14 mouse cellular contexts compared by ENCODE assay signal in the genomic region with DNA sequence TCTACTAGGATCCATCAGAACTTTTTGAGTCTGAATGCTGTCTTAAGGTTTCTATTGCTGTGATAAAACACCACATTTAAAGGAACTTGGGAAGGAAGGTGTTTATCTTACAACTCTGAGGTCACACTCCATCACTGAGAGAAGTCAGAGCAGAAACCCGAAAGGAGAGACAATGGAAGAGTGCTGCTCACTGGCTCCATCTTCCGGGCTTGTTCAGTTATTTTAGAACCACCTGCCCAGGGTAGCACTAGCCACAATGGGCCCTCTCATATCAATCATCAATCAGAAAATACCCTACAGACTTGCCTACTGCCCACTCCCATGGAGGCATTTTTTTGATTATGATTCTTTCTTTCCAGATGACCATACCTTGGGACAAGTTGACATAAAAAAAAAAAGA. TPM values are rescaled to one million over a fixed set of nuclear protein-coding genes. Genes with fewer than 3 reads are reported as not detected.
DNase-seq lines count a peak whose midpoint lies in the region; ATAC-seq and TF ChIP-seq lines count a peak whose summit lies in the region.
"Had no signal": no experiment of that assay in that cellular context is flagged by ENCODE, and none has a peak within 500 bp of the region (broad histone marks: within the 10 kb centered on the region; RNA-seq: fewer than 3 reads in every experiment).

No protein-coding gene starts in this region.

- H3K9ac ChIP-seq in liver, embryonic 13.5 days: no peak overlapping the region
- H3K9ac ChIP-seq in liver, embryonic 12.5 days: no peak overlapping the region
- H3K9ac ChIP-seq in kidney, embryonic 14.5 days (ENCODE audit: low read depth, low read length): no peak overlapping the region
- H3K9ac ChIP-seq in kidney, embryonic 15.5 days: no peak overlapping the region
- H3K9ac ChIP-seq: heart, embryonic 13.5 days; neural tube, embryonic 15.5 days had no signal

- H3K4me2 ChIP-seq in liver, embryonic 13.5 days: no peak overlapping the region
- H3K4me2 ChIP-seq in liver, embryonic 12.5 days: no peak overlapping the region
- no peak overlapping the region for H3K4me2 ChIP-seq in kidney, embryonic 14.5 days (replicated peaks; ENCODE audit: low read depth, low read length)
- H3K4me2 ChIP-seq in kidney, embryonic 15.5 days: no peak overlapping the region
- H3K4me2 ChIP-seq: heart, embryonic 13.5 days; neural tube, embryonic 15.5 days had no signal

- peaks cover 15% of the 10 kb centered on the region for H3K4me1 ChIP-seq in liver, embryonic 13.5 days (replicated peaks)
- H3K4me1 ChIP-seq in liver, embryonic 12.5 days: peaks cover 28% of the 10 kb centered on the region; the same call in 1 of the 2 replicates
- H3K4me1 ChIP-seq in E14TG2a.4 (replicated peaks; ENCODE audit: low read depth, low read length): peaks cover 7% of the 10 kb centered on the region; the same call in 1 of the 2 replicates
- H3K4me1 ChIP-seq in kidney, embryonic 14.5 days (ENCODE audit: control insufficient read depth, insufficient read depth, low read length): no peaks in the 10 kb centered on the region
- no peaks in the 10 kb centered on the region for H3K4me1 ChIP-seq in kidney, embryonic 15.5 days
- H3K4me1 ChIP-seq: embryonic facial prominence, embryonic 10.5 days; neural tube, embryonic 15.5 days had no signal

- H3K27ac ChIP-seq in liver, embryonic 13.5 days: no peak overlapping the region
- no peak overlapping the region for H3K27ac ChIP-seq in liver, embryonic 12.5 days
- H3K27ac ChIP-seq in kidney, embryonic 14.5 days (ENCODE audit: low read depth, low read length): no peak overlapping the region
- H3K27ac ChIP-seq in kidney, embryonic 15.5 days: no peak overlapping the region
- H3K27ac ChIP-seq: embryonic facial prominence, embryonic 10.5 days; heart, embryonic 13.5 days; neural tube, embryonic 15.5 days had no signal

- TF ChIP-seq CTCF in E14TG2a.4 (conservative IDR thresholded peaks at IDR 0.05; ENCODE audit: low read length): peak; percentile 30

- H3K9me3 ChIP-seq in liver, embryonic 13.5 days (replicated peaks): no peaks in the 10 kb centered on the region
- no peaks in the 10 kb centered on the region for H3K9me3 ChIP-seq in liver, embryonic 12.5 days (replicated peaks)
- no peaks in the 10 kb centered on the region for H3K9me3 ChIP-seq in E14TG2a.4 (ENCODE audit: low read length)
- no peaks in the 10 kb centered on the region for H3K9me3 ChIP-seq in kidney, embryonic 14.5 days (ENCODE audit: control insufficient read depth, low read length)
- H3K9me3 ChIP-seq in kidney, embryonic 15.5 days (replicated peaks): no peaks in the 10 kb centered on the region
- H3K9me3 ChIP-seq: embryonic facial prominence, embryonic 10.5 days; heart, embryonic 13.5 days; neural tube, embryonic 15.5 days had no signal

- no peaks in the 10 kb centered on the region for H3K27me3 ChIP-seq in liver, embryonic 13.5 days
- no peaks in the 10 kb centered on the region for H3K27me3 ChIP-seq in liver, embryonic 12.5 days (replicated peaks)
- no peaks in the 10 kb centered on the region for H3K27me3 ChIP-seq in E14TG2a.4 (ENCODE audit: insufficient read depth, low read length)
- no peaks in the 10 kb centered on the region for H3K27me3 ChIP-seq in kidney, embryonic 14.5 days (ENCODE audit: control insufficient read depth, insufficient read depth, low read length)
- no peaks in the 10 kb centered on the region for H3K27me3 ChIP-seq in kidney, embryonic 15.5 days
- H3K27me3 ChIP-seq: heart, embryonic 13.5 days; neural tube, embryonic 15.5 days had no signal

- peak; percentile 59; the same call in 1 of the 2 replicates for ATAC-seq in liver, embryonic 13.5 days (ENCODE audit: low read depth)
- ATAC-seq in liver, embryonic 12.5 days: no peak
- peak; percentile 31 for ATAC-seq in activated CD4-positive, CD25-positive, alpha-beta regulatory T cell, adult 4 months
- ATAC-seq in neutrophil, adult 5-6 weeks (ENCODE audit: extremely low read depth, insufficient number of reproducible peaks, low FRiP score, poor library complexity, severe bottlenecking): peak; percentile 23; the same call in 1 of the 2 replicates
- no peak for ATAC-seq in kidney, embryonic 14.5 days (ENCODE audit: low FRiP score, low TSS enrichment)
- ATAC-seq in kidney, embryonic 15.5 days (replicated peaks; ENCODE audit: low FRiP score): no peak

- peaks cover 3% of the 10 kb centered on the region for H3K36me3 ChIP-seq in liver, embryonic 13.5 days
- H3K36me3 ChIP-seq in liver, embryonic 12.5 days: peaks cover 3% of the 10 kb centered on the region
- H3K36me3 ChIP-seq in E14TG2a.4 (ENCODE audit: insufficient read depth, low read length): peaks cover 3% of the 10 kb centered on the region
- peaks cover 3% of the 10 kb centered on the region; the same call in 1 of the 2 replicates for H3K36me3 ChIP-seq in kidney, embryonic 14.5 days (ENCODE audit: control insufficient read depth, insufficient read depth, low read length)
- H3K36me3 ChIP-seq in kidney, embryonic 15.5 days: peaks cover 3% of the 10 kb centered on the region; the same call in 1 of the 2 replicates

- no peak for DNase-seq in liver, embryonic 13.5 days
- DNase-seq: cerebellum, adult 2 months; gastrocnemius, postnatal 36 days; kidney, adult 18-20 months; thymus, adult 2 months had no signal

- 38% methylated on average over 2 of the region's 2 CpGs for WGBS in liver, embryonic 13.5 days (ENCODE audit: insufficient replicate concordance)
- 44% methylated on average over 2 of the region's 2 CpGs for WGBS in liver, embryonic 12.5 days (ENCODE audit: insufficient replicate concordance)
- WGBS in kidney, embryonic 14.5 days: 52% methylated on average over 2 of the region's 2 CpGs
- WGBS in kidney, embryonic 15.5 days: 65% methylated on average over 2 of the region's 2 CpGs

- no peak overlapping the region for H3K4me3 ChIP-seq in liver, embryonic 13.5 days (replicated peaks)
- no peak overlapping the region for H3K4me3 ChIP-seq in liver, embryonic 12.5 days
- H3K4me3 ChIP-seq in E14TG2a.4 (replicated peaks; ENCODE audit: low read length): no peak overlapping the region
- no peak overlapping the region for H3K4me3 ChIP-seq in kidney, embryonic 14.5 days (ENCODE audit: low read length)
- H3K4me3 ChIP-seq in kidney, embryonic 15.5 days (replicated peaks): no peak overlapping the region
- H3K4me3 ChIP-seq: embryonic facial prominence, embryonic 10.5 days; heart, embryonic 13.5 days; neural tube, embryonic 15.5 days had no signal

RNA-seq across cellular contexts. Expression of a gene that starts 41.0 kb away (rescaled TPM):
- 3.2 and 3.6 TPM in 2 replicates for polyA plus RNA-seq in liver, embryonic 13.5 days (2015; fragmentation: Nextera tagmentation; extraction: Ambion mirVana)
- polyA plus RNA-seq in liver, embryonic 12.5 days (2016; fragmentation: Nextera tagmentation; extraction: Ambion mirVana): 3.8 and 4.2 TPM in 2 replicates
- 10 to 100 TPM; 31.8 to 33.2 TPM for polyA plus RNA-seq in activated CD4-positive, CD25-positive, alpha-beta regulatory T cell, adult 4 months (2017; shearing (Covaris generic))
- total RNA-seq in neutrophil, adult 5-6 weeks (2017): 130 and 143 TPM in 2 replicates
- 11.3 and 12.4 TPM in 2 replicates for polyA plus RNA-seq in kidney, embryonic 14.5 days (2014; fragmentation: Nextera tagmentation; extraction: Ambion mirVana)
- polyA plus RNA-seq in kidney, embryonic 15.5 days (2015; fragmentation: Nextera tagmentation; extraction: Ambion mirVana): 9.1 and 9.3 TPM in 2 replicates

Comparison
In these comparisons a context has a peak if more than half of its experiments do, and no peak if none do; other contexts are left out.
1. ATAC-seq: peak in liver, embryonic 13.5 days (single experiment), activated CD4-positive, CD25-positive, alpha-beta regulatory T cell, adult 4 months (single experiment) and neutrophil, adult 5-6 weeks (single experiment); none in liver, embryonic 12.5 days (single experiment), kidney, embryonic 14.5 days (single experiment) and kidney, embryonic 15.5 days (single experiment).